In genomic region chr7:34570114-34571065, GRCm38 (mm10) we compare ENCODE assay signal across 8 mouse cellular contexts.
DNase-seq lines count a peak whose midpoint lies in the region; ATAC-seq and TF ChIP-seq lines count a peak whose summit lies in the region.

No protein-coding gene starts in this region.

- WGBS in cerebellum, adult 2 months: 2% methylated on average over 43 of the region's 43 CpGs
- WGBS in forebrain, embryonic 15.5 days: 2% methylated on average over 43 of the region's 43 CpGs

- peak overlapping the region; percentile 27 for H3K9ac ChIP-seq in forebrain, embryonic 15.5 days (replicated peaks)

- intact Hi-C loops in heart, postnatal 25 days (cut with DNase I): loop anchor here (2.0 kb wide), 1 partner anchor 82 kb away; no protein-coding TSS in a partner anchor

- peak overlapping the region; percentile 55 for H3K4me2 ChIP-seq in forebrain, embryonic 15.5 days (replicated peaks)

- no peak overlapping the region for H3K27ac ChIP-seq in cerebellum, adult 2 months (ENCODE audit: insufficient read depth, low read length)
- peak overlapping the region; percentile 46; the same call in 1 of the 2 replicates for H3K27ac ChIP-seq in forebrain, embryonic 15.5 days (replicated peaks)

- no peak for TF ChIP-seq POLR2A in cerebellum, adult 2 months (IDR thresholded peaks at IDR 0.05; ENCODE audit: borderline replicate concordance, insufficient read depth, low read length)

- TF ChIP-seq CTCF in cerebellum, adult 2 months (IDR thresholded peaks at IDR 0.05; ENCODE audit: borderline replicate concordance, insufficient read depth, low read depth, low read length): no peak

- DNase-seq in cerebellum, adult 2 months: peak; percentile 14 to 33
- no peak for DNase-seq in cerebellum, adult 11-12 months
- DNase-seq in heart, postnatal 25 days (ENCODE audit: low spot score): peak; percentile 53
- DNase-seq in kidney, postnatal 4 days: peak; percentile 81 to 90
- peak; percentile 73 to 86 for DNase-seq in lung, adult 18-20 months
- peak; percentile 45 for DNase-seq in ovary, postnatal 14 days (ENCODE audit: low spot score)

- H3K4me3 ChIP-seq in cerebellum, adult 2 months (replicated peaks; ENCODE audit: insufficient read depth, low read depth, low read length): peak overlapping the region; percentile 16
- peak overlapping the region; percentile 30 for H3K4me3 ChIP-seq in forebrain, embryonic 15.5 days

- no peaks in the 10 kb centered on the region for H3K36me3 ChIP-seq in forebrain, embryonic 15.5 days

- no peaks in the 10 kb centered on the region for H3K9me3 ChIP-seq in forebrain, embryonic 15.5 days

- no peaks in the 10 kb centered on the region; the same call in 1 of the 2 replicates for H3K4me1 ChIP-seq in cerebellum, adult 2 months (ENCODE audit: control insufficient read depth, insufficient read depth, low read length)
- H3K4me1 ChIP-seq in forebrain, embryonic 15.5 days: peaks cover 20% of the 10 kb centered on the region

- ATAC-seq in forebrain, embryonic 15.5 days (replicated peaks): peak; percentile 93
- no peak for ATAC-seq in activated CD4-positive, CD25-positive, alpha-beta regulatory T cell, adult 4 months

- no peaks in the 10 kb centered on the region for H3K27me3 ChIP-seq in cerebellum, adult 2 months (ENCODE audit: control insufficient read depth, insufficient read depth, low read length)
- H3K27me3 ChIP-seq in forebrain, embryonic 15.5 days: no peaks in the 10 kb centered on the region; the same call in 1 of the 2 replicates
